Mouse (Mus musculus) liver, postnatal 0 days (tissue): Measurements from ENCODE around the gene Slc2a8. TPM values are rescaled to one million over a fixed set of nuclear protein-coding genes. Genes with fewer than 3 reads are reported as not detected.

ENCODE experiments used
- ATAC-seq: fragments of 200-750 bp; cut with Nextera tagmentation; 2 replicates; pipeline ENCODE4 v1.8.0; 2017; ENCODE audit warnings: mild to moderate bottlenecking, moderate library complexity
- DNase-seq: peaks from one replicate; pipeline ENCODE4 v3.0.0-alpha.2; 2016
- H3K27ac ChIP-seq: fragments of 300-500 bp; sonication (generic); 2 replicates; pipeline ENCODE4 v1.5.1; 2014; ENCODE audit warnings: antibody characterized with exemption, moderate library complexity, mild to moderate bottlenecking, low read depth
- H3K27me3 ChIP-seq: fragments of 300-500 bp; sonication (generic); 2 replicates; pipeline ENCODE4 v1.6.1; 2014; ENCODE audit warnings: low read length, control low read depth, mixed read lengths; ENCODE audit not compliant: insufficient read depth
- H3K36me3 ChIP-seq: fragments of 300-500 bp; sonication (generic); replicated peaks from 2 replicates; pipeline ENCODE4 v1.6.1; 2014; ENCODE audit warnings: mild to moderate bottlenecking, control low read depth, low read length, moderate library complexity, mixed read lengths; ENCODE audit not compliant: insufficient read depth
- H3K4me1 ChIP-seq: fragments of 300-500 bp; sonication (generic); 2 replicates; pipeline ENCODE4 v1.6.1; 2014; ENCODE audit warnings: antibody characterized with exemption, mild to moderate bottlenecking, control low read depth; ENCODE audit not compliant: insufficient read depth
- H3K4me2 ChIP-seq: fragments of 300-500 bp; sonication (generic); 2 replicates; pipeline ENCODE4 v1.6.1; 2014; ENCODE audit warnings: low read depth, mild to moderate bottlenecking, low read length, moderate library complexity, mixed read lengths
- H3K4me3 ChIP-seq: fragments of 300-500 bp; sonication (generic); 2 replicates; pipeline ENCODE4 v1.5.1; 2014; ENCODE audit warnings: low read depth, low read length
- H3K9ac ChIP-seq: fragments of 300-500 bp; sonication (generic); replicated peaks from 2 replicates; pipeline ENCODE4 v1.6.1; 2014; ENCODE audit warnings: mild to moderate bottlenecking, moderate library complexity
- H3K9me3 ChIP-seq: fragments of 300-500 bp; sonication (generic); 2 replicates; pipeline ENCODE4 v1.6.1; 2016; ENCODE audit warnings: mild to moderate bottlenecking, control low read depth, low read length, mixed read lengths
- CTCF ChIP-seq: sonication (generic); IDR thresholded peaks from 2 replicates; pipeline ENCODE4 v1.5.1; 2016; ENCODE audit warnings: antibody characterized with exemption, low read depth
- EP300 ChIP-seq: IDR thresholded peaks from 2 replicates; pipeline ENCODE4 v1.6.1; 2016; ENCODE audit warnings: antibody characterized with exemption, low read depth, mild to moderate bottlenecking
- WGBS: fragments of 180-500 bp; shearing (Covaris S2); extraction: QIAGEN DNeasy Blood & Tissue Kit; methylation state at CpG from one replicate; pipeline ENCODE4 v1.1.7; 2014; ENCODE audit not compliant: insufficient replicate concordance; 5-methylcytosine and 5-hydroxymethylcytosine counted together
- polyA plus RNA-seq: library from polyadenylated mRNA; unstranded; fragments of >200 nt; fragmentation: Nextera tagmentation; extraction: Ambion mirVana; gene quantifications from 2 replicates; pipeline ENCODE4 v1.2.1, GENCODE M21; 2015

Gene Slc2a8
- 11.7 and 11.8 TPM in 2 replicates for polyA plus RNA-seq

DNA sequence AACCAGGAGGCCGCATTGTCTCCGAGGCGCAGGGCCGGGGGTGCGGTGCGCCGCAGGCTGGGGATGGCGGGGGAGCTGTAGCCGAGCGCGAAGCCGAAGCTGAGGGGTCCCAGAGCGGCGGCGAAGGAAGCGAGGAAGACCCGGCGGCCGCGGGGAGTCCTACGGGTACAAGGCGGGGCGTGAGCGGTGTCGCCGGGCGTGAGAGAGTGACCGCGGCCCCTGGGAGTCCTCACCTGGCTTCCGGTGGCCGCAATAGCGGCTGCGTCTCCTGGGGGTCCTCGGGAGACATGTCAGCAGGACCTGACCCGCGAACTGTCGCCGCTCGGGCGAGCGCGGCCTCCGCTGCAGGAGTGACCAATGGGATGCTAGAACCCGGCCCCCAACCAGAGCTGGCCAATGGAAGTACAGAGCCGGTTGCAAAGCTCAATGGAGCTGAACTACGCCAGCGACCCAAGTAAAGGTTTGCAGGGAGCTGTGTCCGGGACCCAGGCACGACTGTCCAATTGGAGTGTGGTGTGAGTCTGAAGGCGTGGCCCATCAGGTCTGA, at the start of gene Slc2a8:
TSS of gene Slc2a8 (minus strand) at position 359 of the 547 bp plus-strand sequence.
- Histone ChIP-seq H3K4me3 (peak within 1 kb of the TSS; percentile 76), H3K27ac (peak within 1 kb of the TSS; percentile 44; the same call in 1 of the 2 replicates), H3K4me1 (peaks cover 24% of the 10 kb centered on the region), H3K9me3 (no peaks in the 10 kb centered on the region), H3K27me3 (no peaks in the 10 kb centered on the region), H3K4me2 (peak within 1 kb of the TSS; percentile 100), H3K36me3 (no peaks in the 10 kb centered on the region), H3K9ac (peak within 1 kb of the TSS; percentile 87)
- peak; percentile 98 for ATAC-seq
- WGBS = under 1% methylated on average over 50 of the region's 50 CpGs
- peak; percentile 88 for DNase-seq
- TF ChIP-seq EP300 = no peak
- TF ChIP-seq CTCF = no peak

DNA sequence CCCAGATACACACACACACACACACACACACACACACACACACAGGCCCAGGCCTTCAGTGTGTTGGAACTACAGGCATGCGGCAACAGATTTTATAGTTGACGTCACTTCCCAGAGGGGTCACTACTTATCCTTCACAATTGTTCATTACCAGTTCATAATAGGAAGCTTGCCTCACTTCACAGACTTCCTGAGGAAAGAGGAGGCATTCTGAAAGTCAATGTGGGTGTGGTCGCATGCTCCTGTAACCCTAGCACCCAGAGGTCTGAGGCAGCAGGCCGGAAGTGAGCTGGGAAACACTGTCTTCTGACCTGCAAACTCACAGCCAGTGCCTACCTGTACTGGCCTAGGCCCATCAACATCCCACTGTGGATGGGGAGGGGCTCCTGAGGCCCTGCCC, 43.2 kb upstream of the Slc2a8 start:
- Histone ChIP-seq H3K27me3 (no peaks in the 10 kb centered on the region), H3K4me3 (no peak overlapping the region), H3K4me2 (no peak overlapping the region), H3K36me3 (no peaks in the 10 kb centered on the region), H3K9ac (no peak overlapping the region), H3K4me1 (0 out of 2 replicates have a peak, but pooled peaks cover 3% of the 10 kb centered on the region), H3K9me3 (no peaks in the 10 kb centered on the region), H3K27ac (no peak overlapping the region)
- peak; percentile 19; the same call in 1 of the 2 replicates for ATAC-seq
- no peak for TF ChIP-seq CTCF
- WGBS = 44% methylated on average over 4 of the region's 4 CpGs
- no peak for DNase-seq

DNA sequence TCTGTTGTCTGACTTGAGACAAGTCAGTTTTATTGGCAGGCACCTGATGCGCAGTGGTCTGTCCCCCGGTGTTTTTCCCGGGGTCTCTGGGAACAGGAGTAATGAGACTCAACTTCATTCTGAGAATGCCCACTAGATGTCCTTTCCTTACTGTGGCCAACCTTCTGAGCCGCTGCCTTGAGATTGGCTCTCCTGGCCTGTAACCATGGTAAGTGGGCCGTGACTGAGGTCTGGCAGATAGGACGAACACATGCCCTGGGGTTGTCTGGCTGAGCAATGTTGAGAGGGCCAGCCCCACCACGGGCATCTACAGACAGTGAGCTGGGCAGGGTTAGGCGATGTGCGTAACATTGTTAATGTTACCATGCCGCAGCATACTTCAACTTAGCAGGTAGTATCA, 42.7 kb upstream of the Slc2a8 start:
- no peaks in the 10 kb centered on the region for H3K9me3 ChIP-seq
- WGBS = 69% methylated on average over 10 of the region's 10 CpGs
- no peak overlapping the region for H3K4me2 ChIP-seq
- H3K9ac ChIP-seq = no peak overlapping the region
- 0 out of 2 replicates have a peak, but pooled peaks cover 3% of the 10 kb centered on the region for H3K4me1 ChIP-seq
- no peak overlapping the region for H3K27ac ChIP-seq
- no peak for ATAC-seq
- no peak for DNase-seq
- H3K36me3 ChIP-seq = no peaks in the 10 kb centered on the region
- no peaks in the 10 kb centered on the region for H3K27me3 ChIP-seq
- H3K4me3 ChIP-seq = no peak overlapping the region
- TF ChIP-seq EP300 (no peak), CTCF (no peak)

DNA sequence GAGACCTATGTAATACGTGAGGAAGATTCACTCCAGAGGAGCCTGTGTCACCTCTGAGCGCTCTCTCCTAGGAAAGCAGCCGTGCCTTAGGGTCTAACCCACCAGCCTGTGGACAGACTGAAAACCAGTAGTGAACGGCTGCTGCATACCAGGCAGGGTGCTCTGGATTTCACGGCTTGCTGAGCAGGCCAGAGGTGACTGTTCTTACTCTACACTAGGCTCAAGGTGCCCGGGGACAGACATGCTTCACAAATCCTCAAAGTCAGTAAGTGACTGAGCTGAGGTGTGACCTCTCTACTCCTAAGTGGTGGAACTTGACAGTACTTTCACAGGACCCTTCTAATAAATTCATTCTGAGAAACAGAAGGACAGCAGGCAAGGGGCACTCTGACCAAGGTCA, 41.0 kb upstream of the Slc2a8 start:
- Histone ChIP-seq H3K27me3 (no peaks in the 10 kb centered on the region), H3K9me3 (no peaks in the 10 kb centered on the region), H3K27ac (no peak overlapping the region), H3K4me2 (no peak overlapping the region), H3K4me3 (no peak overlapping the region), H3K9ac (no peak overlapping the region), H3K36me3 (no peaks in the 10 kb centered on the region), H3K4me1 (0 out of 2 replicates have a peak, but pooled peaks cover 3% of the 10 kb centered on the region)
- DNase-seq = no peak
- no peak for ATAC-seq
- TF ChIP-seq CTCF = no peak
- no peak for TF ChIP-seq EP300
- WGBS = 76% methylated on average over 6 of the region's 6 CpGs

DNA sequence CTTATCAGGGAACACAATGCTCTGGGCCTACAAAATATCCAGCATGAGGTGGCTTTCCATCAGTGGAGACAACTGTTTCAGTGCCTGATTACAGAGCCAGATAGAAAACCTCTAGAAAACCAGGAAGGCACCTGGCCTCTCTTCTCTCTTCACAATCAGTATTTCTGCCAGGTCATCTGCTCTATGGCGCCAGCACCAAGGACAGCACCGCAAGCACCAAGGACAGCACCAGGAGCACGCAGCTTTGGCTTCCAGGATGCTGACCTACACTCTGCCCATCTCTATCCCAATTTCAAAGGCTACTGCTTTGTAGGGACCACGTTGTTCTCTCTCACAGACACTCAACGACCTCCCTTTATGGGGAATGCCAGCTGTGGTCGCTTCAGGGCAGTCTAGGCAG, 36.1 kb upstream of the Slc2a8 start:
- ATAC-seq (no peak), DNase-seq (peak; percentile 75)
- TF ChIP-seq CTCF (no peak), EP300 (no peak)
- no peak overlapping the region for H3K9ac ChIP-seq
- H3K27me3 ChIP-seq = no peaks in the 10 kb centered on the region
- H3K4me3 ChIP-seq = no peak overlapping the region
- H3K9me3 ChIP-seq = no peaks in the 10 kb centered on the region
- no peak overlapping the region for H3K27ac ChIP-seq
- H3K4me2 ChIP-seq = no peak overlapping the region
- H3K36me3 ChIP-seq = no peaks in the 10 kb centered on the region
- 5% methylated on average over 6 of the region's 6 CpGs for WGBS
- H3K4me1 ChIP-seq = no peaks in the 10 kb centered on the region

DNA sequence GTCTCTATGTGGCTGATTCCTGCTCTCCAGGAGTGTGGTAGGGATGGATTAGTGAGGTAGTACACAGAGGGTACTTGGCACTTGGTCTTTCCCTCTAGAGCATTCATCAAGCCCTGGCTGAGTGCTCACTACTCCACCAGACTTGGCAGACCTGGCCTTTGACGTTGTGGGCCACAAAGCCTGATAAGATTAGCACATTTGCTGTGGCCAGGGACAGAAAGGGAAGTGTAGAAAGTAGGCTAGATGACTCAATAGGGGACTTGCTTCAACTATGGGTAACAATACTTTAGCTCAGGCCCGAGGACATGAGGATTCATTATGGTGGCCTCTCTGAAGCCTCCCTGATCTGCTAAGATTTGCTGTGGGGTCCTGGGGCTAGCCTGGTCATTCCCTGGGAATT, 35.3 kb upstream of the Slc2a8 start:
- no peak overlapping the region for H3K27ac ChIP-seq
- H3K9ac ChIP-seq = no peak overlapping the region
- no peak for ATAC-seq
- no peak overlapping the region for H3K4me2 ChIP-seq
- 40% methylated on average over 2 of the region's 2 CpGs for WGBS
- no peaks in the 10 kb centered on the region for H3K4me1 ChIP-seq
- H3K9me3 ChIP-seq = no peaks in the 10 kb centered on the region
- no peaks in the 10 kb centered on the region for H3K27me3 ChIP-seq
- no peak for DNase-seq
- no peaks in the 10 kb centered on the region for H3K36me3 ChIP-seq
- TF ChIP-seq EP300 = no peak
- TF ChIP-seq CTCF = no peak
- no peak overlapping the region for H3K4me3 ChIP-seq
